Mouse (Mus musculus): ENCODE measurements at regions not wholly inside any gene's neighbourhood (a gene's known extent, or its start where the extent isn't known, plus 50 kb on each side); places are given as distances from the start of the nearest gene placed in this dataset.

- no peaks in the 10 kb centered on the region for H3K36me3 ChIP-seq (ENCODE audit: control insufficient read depth, insufficient read depth, low read length)
- DNase-seq, result no peak
- no peak for ATAC-seq (ENCODE audit: low FRiP score, low TSS enrichment)
- no peak overlapping the region for H3K9ac ChIP-seq (replicated peaks; ENCODE audit: low read length)
- no peaks in the 10 kb centered on the region for H3K9me3 ChIP-seq (ENCODE audit: control insufficient read depth, low read length)
- H3K4me1 ChIP-seq (ENCODE audit: control insufficient read depth, insufficient read depth, low read length), result no peaks in the 10 kb centered on the region; the same call in 1 of the 2 replicates
- no peak overlapping the region for H3K4me2 ChIP-seq (ENCODE audit: low read length)
- H3K27ac ChIP-seq (replicated peaks; ENCODE audit: low read depth, low read length), result no peak overlapping the region
- H3K27me3 ChIP-seq (ENCODE audit: control insufficient read depth, insufficient read depth, low read length), result no peaks in the 10 kb centered on the region
- H3K4me3 ChIP-seq (replicated peaks; ENCODE audit: low read depth, low read length), result no peak overlapping the region
- 26% methylated on average over 11 of the region's 11 CpGs for WGBS
These were observed 62.8 kb upstream of the Gpr12 start for GRCm38 (mm10) chr5:146647628-146648380.

GRCm38 (mm10) chr5:146644499-146644898 is 59.5 kb upstream of the Gpr12 start:
- Histone ChIP-seq H3K36me3 (ENCODE audit: control insufficient read depth, insufficient read depth, low read length) (no peaks in the 10 kb centered on the region), H3K4me2 (ENCODE audit: low read length) (no peak overlapping the region), H3K9me3 (ENCODE audit: control insufficient read depth, low read length) (no peaks in the 10 kb centered on the region), H3K27ac (replicated peaks; ENCODE audit: low read depth, low read length) (no peak overlapping the region), H3K27me3 (ENCODE audit: control insufficient read depth, insufficient read depth, low read length) (no peaks in the 10 kb centered on the region), H3K9ac (replicated peaks; ENCODE audit: low read length) (no peak overlapping the region), H3K4me3 (replicated peaks; ENCODE audit: low read depth, low read length) (no peak overlapping the region), H3K4me1 (ENCODE audit: control insufficient read depth, insufficient read depth, low read length) (no peaks in the 10 kb centered on the region; the same call in 1 of the 2 replicates)
- DNase-seq (peak; percentile 64), ATAC-seq (ENCODE audit: low FRiP score, low TSS enrichment) (no peak)
- WGBS, result 6% methylated on average over 4 of the region's 4 CpGs

DNA sequence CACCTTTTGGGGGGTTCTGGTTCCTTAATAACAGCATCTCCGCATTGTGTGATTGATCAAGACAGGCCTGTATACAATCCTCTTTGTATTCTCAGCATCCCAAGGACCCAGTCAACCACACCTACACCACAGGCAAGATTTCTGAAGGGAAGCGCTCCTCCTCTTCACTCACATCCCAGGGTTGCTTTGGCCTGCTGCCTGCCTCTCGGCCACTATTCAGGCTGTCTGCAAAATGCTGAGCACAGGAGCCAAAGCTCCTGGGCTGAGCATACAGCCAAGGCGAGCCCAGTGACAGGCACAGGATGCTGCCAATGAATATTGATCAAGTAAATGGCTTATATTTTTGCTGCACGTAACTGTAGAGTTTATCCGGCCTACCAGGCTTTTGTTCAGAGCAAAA is 56.9 kb upstream of the Gpr12 start:
- no peaks in the 10 kb centered on the region for H3K4me1 ChIP-seq (ENCODE audit: control insufficient read depth, insufficient read depth, low read length)
- no peaks in the 10 kb centered on the region for H3K36me3 ChIP-seq (ENCODE audit: control insufficient read depth, insufficient read depth, low read length)
- no peak overlapping the region for H3K9ac ChIP-seq (replicated peaks; ENCODE audit: low read length)
- no peak overlapping the region for H3K27ac ChIP-seq (replicated peaks; ENCODE audit: low read depth, low read length)
- 81% methylated on average over 6 of the region's 6 CpGs for WGBS
- no peak overlapping the region for H3K4me2 ChIP-seq (ENCODE audit: low read length)
- H3K27me3 ChIP-seq (ENCODE audit: control insufficient read depth, insufficient read depth, low read length), result no peaks in the 10 kb centered on the region
- no peak for ATAC-seq (ENCODE audit: low FRiP score, low TSS enrichment)
- DNase-seq, result no peak
- H3K4me3 ChIP-seq (replicated peaks; ENCODE audit: low read depth, low read length), result no peak overlapping the region
- H3K9me3 ChIP-seq (ENCODE audit: control insufficient read depth, low read length), result no peaks in the 10 kb centered on the region; the same call in 1 of the 2 replicates

DNA sequence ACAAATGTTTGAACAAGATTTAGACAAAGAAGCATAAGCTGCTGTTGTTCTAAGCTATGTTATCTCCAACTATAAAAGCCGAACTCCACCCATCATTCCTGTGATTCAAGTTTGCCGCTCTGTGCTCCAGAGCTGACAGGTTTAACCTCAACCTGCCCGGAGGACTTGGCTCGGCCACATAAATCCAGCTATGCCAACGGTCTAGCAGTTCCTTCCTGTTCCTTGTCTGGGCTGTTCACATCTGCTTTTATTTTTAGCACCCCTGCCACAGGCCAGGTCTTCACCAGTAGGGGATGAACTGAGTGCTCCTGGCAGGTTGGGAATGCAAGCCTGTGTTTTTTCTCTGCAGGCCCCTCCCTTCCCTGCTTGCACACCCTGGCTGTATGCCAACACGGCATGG is 51.8 kb upstream of the Gpr12 start:
- Histone ChIP-seq H3K4me1 (ENCODE audit: control insufficient read depth, insufficient read depth, low read length) (no peaks in the 10 kb centered on the region), H3K9me3 (ENCODE audit: control insufficient read depth, low read length) (no peaks in the 10 kb centered on the region; the same call in 1 of the 2 replicates), H3K4me2 (ENCODE audit: low read length) (no peak overlapping the region), H3K9ac (replicated peaks; ENCODE audit: low read length) (no peak overlapping the region), H3K27me3 (ENCODE audit: control insufficient read depth, insufficient read depth, low read length) (no peaks in the 10 kb centered on the region), H3K27ac (replicated peaks; ENCODE audit: low read depth, low read length) (no peak overlapping the region), H3K4me3 (replicated peaks; ENCODE audit: low read depth, low read length) (no peak overlapping the region), H3K36me3 (ENCODE audit: control insufficient read depth, insufficient read depth, low read length) (no peaks in the 10 kb centered on the region)
- ATAC-seq (ENCODE audit: low FRiP score, low TSS enrichment) (no peak), DNase-seq (no peak)
- 89% methylated on average over 6 of the region's 6 CpGs for WGBS
